Mouse (Mus musculus) hindbrain, postnatal 0 days (tissue): ENCODE data around the gene Olfr373. TPM values are rescaled to one million over a fixed set of nuclear protein-coding genes. Genes with fewer than 3 reads are reported as not detected.
"Not testable (repeated sequence)": the region's sequence is repeated elsewhere in the genome, so short reads cannot be mapped to it uniquely, and the experiment has no call there.

Experiments used
- ATAC-seq: fragments of 200-750 bp; cut with Nextera tagmentation; 2 replicates; pipeline ENCODE4 v1.8.0; 2017; ENCODE audit warnings: mild to moderate bottlenecking, moderate TSS enrichment, moderate library complexity
- DNase-seq: peaks from one replicate; pipeline ENCODE4 v3.0.0-alpha.2; 2015; ENCODE audit warnings: low spot score
- H3K27ac ChIP-seq: fragments of 300-500 bp; sonication (generic); 2 replicates; pipeline ENCODE4 v1.5.1; 2014; ENCODE audit warnings: mild to moderate bottlenecking
- H3K27me3 ChIP-seq: fragments of 300-500 bp; sonication (generic); 2 replicates; pipeline ENCODE4 v1.6.1; 2014; ENCODE audit warnings: low read length, mixed read lengths; ENCODE audit not compliant: insufficient read depth
- H3K36me3 ChIP-seq: fragments of 300-500 bp; sonication (generic); 2 replicates; pipeline ENCODE4 v1.6.1; 2014; ENCODE audit warnings: low read length, mixed read lengths; ENCODE audit not compliant: insufficient read depth
- H3K4me1 ChIP-seq: fragments of 300-500 bp; sonication (generic); 2 replicates; pipeline ENCODE4 v1.6.1; 2014; ENCODE audit warnings: antibody characterized with exemption, low read length, mixed read lengths; ENCODE audit not compliant: insufficient read depth
- H3K4me2 ChIP-seq: fragments of 300-500 bp; sonication (generic); 2 replicates; pipeline ENCODE4 v1.6.1; 2014; ENCODE audit warnings: low read depth, mild to moderate bottlenecking, low read length, moderate library complexity, mixed read lengths
- H3K4me3 ChIP-seq: fragments of 300-500 bp; sonication (generic); 2 replicates; pipeline ENCODE4 v1.5.1; 2014; ENCODE audit warnings: low read length
- H3K9ac ChIP-seq: fragments of 300-500 bp; sonication (generic); replicated peaks from 2 replicates; pipeline ENCODE4 v1.6.1; 2014; ENCODE audit warnings: mild to moderate bottlenecking, low read length, moderate library complexity, mixed read lengths
- H3K9me3 ChIP-seq: fragments of 300-500 bp; sonication (generic); 2 replicates; pipeline ENCODE4 v1.6.1; 2016; ENCODE audit warnings: low read length, mixed read lengths
- CTCF ChIP-seq: IDR thresholded peaks from 2 replicates; pipeline ENCODE4 v1.5.1; 2016; ENCODE audit warnings: antibody characterized with exemption, control low read depth, low read depth
- WGBS: fragments of 180-500 bp; shearing (Covaris S2); extraction: QIAGEN DNeasy Blood & Tissue Kit; methylation state at CpG from one replicate; pipeline ENCODE4 v1.1.7; 2014; 5-methylcytosine and 5-hydroxymethylcytosine counted together
- polyA plus RNA-seq: library from polyadenylated mRNA; unstranded; fragments of >200 nt; fragmentation: Nextera tagmentation; extraction: Ambion mirVana; gene quantifications from 2 replicates; pipeline ENCODE4 v1.2.1, GENCODE M21; 2015
- total RNA-seq: library from RNA; depleted of rRNA; stranded (reverse); fragments of >200 nt; gene quantifications from 2 replicates; pipeline ENCODE4 v1.2.3, GENCODE M21; 2014; rRNA removed

The Olfr373 gene
- not detected in 2 replicates for total RNA-seq
- 0.04 TPM in 1 of 2 replicates, not detected in the other for polyA plus RNA-seq

DNA sequence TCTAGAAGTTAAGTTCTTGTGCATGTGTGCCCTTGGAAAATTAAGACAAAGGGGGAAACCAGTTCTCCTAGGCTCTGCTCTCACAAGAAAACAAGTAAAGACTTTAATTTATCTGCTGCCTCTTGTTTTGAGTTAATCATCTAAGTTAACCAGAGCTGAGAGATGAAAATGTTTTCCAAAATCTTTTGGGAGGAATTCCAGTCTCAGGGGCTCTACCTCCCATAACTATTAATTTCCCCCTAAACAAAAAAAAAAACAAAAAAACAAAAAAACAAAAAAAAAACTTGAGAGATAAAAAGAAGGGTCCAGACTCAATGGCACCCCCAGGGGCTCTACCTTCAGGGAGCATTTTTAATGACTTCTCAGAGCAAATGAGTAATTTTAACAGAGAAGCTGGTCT lies at the start of gene Olfr373:
TSS of gene Olfr373 (plus strand) at position 301 of the 400 bp plus-strand sequence.
- not testable (repeated sequence) for H3K4me1 ChIP-seq, H3K4me2 ChIP-seq, H3K9ac ChIP-seq, H3K4me3 ChIP-seq, H3K27ac ChIP-seq, H3K36me3 ChIP-seq, H3K9me3 ChIP-seq, DNase-seq, ATAC-seq, H3K27me3 ChIP-seq

DNA sequence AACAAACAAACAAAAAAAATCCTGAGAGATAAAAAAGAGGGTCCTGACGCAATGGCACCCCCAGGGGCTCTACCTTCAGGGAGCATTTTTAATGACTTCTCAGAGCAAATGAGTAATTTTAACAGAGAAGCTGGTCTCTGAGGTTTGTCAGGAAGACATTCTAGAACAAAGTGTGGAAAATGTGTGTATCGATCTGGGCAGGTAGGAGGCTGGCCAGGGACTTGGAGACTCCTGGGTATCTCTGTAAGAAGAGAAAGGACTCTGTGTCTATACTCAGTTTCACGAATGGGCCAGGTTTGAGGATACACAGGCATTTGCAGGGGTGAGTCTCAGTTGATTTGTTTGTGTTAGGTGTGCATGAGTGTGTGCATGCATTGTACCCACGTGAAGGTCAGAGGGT lies 42.1 kb upstream of the Olfr373 start, which contains the start of gene Olfr372:
TSS of gene Olfr372 (plus strand) at position 301 of the 400 bp plus-strand sequence.
- not testable (repeated sequence) for H3K27ac ChIP-seq, H3K4me2 ChIP-seq, H3K36me3 ChIP-seq, H3K9ac ChIP-seq, DNase-seq, H3K9me3 ChIP-seq, H3K4me3 ChIP-seq, H3K4me1 ChIP-seq, ATAC-seq, H3K27me3 ChIP-seq
- 78% methylated on average over 4 of the region's 4 CpGs for WGBS

DNA sequence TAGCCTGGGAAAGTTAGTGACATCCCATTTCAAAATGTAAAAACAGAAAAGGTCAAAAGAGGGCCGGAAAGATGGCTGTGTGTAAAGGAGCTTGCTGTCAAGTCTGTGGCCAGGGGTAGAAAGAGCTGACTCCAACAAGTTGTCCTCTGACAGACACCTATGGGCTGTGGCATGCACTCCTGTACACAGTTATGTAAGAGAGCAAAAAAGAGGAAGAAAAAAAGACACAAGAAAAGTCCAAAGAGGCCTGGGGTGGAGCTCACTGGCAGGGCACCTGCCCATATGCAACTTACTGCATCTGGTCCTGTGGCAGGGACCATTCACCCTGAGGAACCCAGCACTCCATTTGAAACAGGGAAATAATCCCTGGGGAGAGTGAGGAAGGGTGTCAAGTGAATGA lies 40.5 kb upstream of the Olfr373 start:
- Histone ChIP-seq H3K4me3 (no peak overlapping the region), H3K27ac (no peak overlapping the region), H3K4me1 (no peaks in the 10 kb centered on the region), H3K4me2 (no peak overlapping the region), H3K27me3 (no peaks in the 10 kb centered on the region), H3K36me3 (no peaks in the 10 kb centered on the region), H3K9ac (no peak overlapping the region), H3K9me3 (no peaks in the 10 kb centered on the region)
- TF ChIP-seq CTCF, result no peak
- DNase-seq (no peak), ATAC-seq (no peak)
- WGBS, result 79% methylated on average over 1 of the region's 1 CpGs

DNA sequence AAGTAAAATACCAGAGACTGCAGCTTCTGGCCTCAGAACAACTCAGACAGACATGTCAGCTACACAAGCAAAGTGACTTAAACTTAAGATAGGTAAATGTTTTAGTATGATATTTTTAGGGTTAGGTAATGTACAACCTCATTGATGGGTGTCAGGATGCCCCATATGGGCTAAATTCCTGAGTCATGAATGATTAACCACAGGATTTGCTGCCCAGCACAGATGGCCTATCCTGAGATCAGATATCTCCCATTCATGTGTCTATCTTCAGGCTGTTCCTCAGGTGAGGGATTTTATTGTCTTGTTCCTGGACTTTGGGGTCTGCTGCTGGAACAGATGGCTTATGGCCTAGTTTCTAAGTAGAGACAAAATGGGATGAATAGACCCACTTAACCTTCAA lies 28.3 kb upstream of the Olfr373 start:
- not testable (repeated sequence) for H3K4me3 ChIP-seq, H3K27me3 ChIP-seq, H3K4me2 ChIP-seq, DNase-seq, H3K4me1 ChIP-seq, H3K9ac ChIP-seq, H3K9me3 ChIP-seq, H3K36me3 ChIP-seq, ATAC-seq, H3K27ac ChIP-seq

DNA sequence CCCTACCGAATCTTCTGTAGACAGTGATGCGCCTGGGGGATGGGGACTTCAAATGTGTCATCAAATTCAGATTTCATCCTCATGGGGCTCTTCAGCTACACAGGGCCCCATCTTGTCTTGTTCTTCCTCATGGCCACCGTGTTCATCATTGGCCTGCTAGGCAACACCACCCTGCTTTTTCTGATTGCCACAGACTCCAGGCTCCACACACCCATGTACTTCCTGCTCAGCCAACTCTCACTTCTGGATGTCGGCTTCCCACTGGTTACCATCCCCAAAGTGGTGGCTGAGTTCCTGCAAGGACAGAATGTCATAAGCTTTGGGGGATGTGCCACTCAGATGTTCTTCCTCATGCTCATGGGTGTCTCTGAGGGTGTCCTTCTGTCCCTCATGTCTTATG lies 25.3 kb upstream of the Olfr373 start:
- H3K27ac ChIP-seq, H3K27me3 ChIP-seq, DNase-seq, ATAC-seq, H3K9me3 ChIP-seq, H3K4me3 ChIP-seq, H3K9ac ChIP-seq, H3K36me3 ChIP-seq, H3K4me2 ChIP-seq, H3K4me1 ChIP-seq: not testable (repeated sequence)
- WGBS, result 93% methylated on average over 3 of the region's 4 CpGs

DNA sequence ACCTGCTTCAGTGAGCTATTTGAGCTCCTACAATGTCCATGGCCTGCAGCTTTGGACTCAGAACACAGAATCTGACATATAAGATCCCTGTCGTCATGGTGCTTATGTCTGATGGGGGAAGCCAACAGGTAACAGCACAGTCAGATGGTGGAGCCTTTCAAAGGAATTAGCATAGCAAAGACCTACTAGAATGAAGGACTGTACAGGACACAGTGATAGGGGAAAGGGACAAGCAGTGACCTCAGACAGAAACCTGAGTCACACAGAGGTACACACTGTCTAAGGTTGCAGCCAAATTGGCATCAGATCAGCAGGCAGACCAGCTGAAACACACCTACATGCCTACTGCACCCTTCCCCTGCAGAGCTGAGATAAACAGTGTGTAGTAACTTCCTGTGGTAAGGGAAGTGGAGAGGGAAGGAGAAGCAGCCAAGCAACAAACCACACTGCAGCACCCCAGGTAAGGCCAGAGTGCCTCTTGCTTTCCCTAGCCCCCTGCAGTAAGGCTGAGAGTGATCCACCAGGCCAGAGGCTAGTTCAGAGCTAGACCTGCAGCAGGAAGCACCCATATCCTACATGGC lies 16.1 kb upstream of the Olfr373 start:
- DNase-seq, H3K4me3 ChIP-seq, H3K9ac ChIP-seq, H3K4me2 ChIP-seq, H3K4me1 ChIP-seq, H3K27me3 ChIP-seq, H3K9me3 ChIP-seq, H3K27ac ChIP-seq, ATAC-seq, H3K36me3 ChIP-seq: not testable (repeated sequence)
- 100% methylated on average over 1 of the region's 1 CpGs for WGBS

DNA sequence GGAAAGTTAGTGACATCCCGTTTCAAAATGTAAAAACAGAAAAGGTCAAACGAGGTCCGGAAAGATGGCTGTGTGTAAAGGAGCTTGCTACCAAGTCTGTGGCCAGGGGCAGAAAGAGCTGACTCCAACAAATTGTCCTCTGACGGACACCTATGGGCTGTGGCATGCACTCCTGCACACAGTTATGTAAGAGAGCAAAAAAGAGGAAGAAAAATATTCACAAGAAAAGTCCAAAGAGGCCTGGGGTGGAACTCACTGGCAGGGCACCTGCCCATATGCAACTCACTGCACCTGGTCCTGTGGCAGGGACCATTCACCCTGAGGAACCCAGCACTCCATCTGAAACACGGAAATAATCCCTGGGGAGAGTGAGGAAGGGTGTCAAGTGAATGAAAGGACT lies 1.8 kb downstream of the Olfr373 start:
- ATAC-seq (no peak), DNase-seq (no peak)
- Histone ChIP-seq H3K36me3 (no peaks in the 10 kb centered on the region), H3K4me1 (no peaks in the 10 kb centered on the region), H3K9ac (no peak overlapping the region), H3K27ac (no peak overlapping the region), H3K27me3 (no peaks in the 10 kb centered on the region), H3K9me3 (no peaks in the 10 kb centered on the region), H3K4me3 (no peak overlapping the region), H3K4me2 (no peak overlapping the region)
- TF ChIP-seq CTCF, result no peak
- WGBS, result 67% methylated on average over 5 of the region's 5 CpGs

DNA sequence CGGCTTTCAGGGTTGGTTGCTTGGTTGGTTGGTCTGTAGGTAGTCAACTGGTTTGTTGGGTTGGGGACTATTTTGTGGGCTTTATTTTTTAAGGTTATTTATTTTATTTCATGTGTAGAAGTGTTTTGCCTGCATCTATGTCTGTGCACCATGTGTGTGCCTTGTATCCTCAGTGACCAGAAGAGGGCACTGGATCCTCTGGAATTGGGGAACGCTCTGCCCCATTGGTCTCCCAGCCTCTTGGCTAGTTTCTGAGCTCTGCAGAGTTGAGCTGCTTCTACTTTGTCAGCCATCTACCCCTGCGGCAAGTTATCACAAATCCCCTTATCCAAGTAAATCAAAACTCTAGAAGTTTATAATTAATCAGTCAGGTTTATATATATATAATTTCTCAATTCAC lies 4.6 kb downstream of the Olfr373 start:
- not testable (repeated sequence) for DNase-seq, H3K27ac ChIP-seq, H3K36me3 ChIP-seq, ATAC-seq, H3K4me3 ChIP-seq, H3K9ac ChIP-seq, H3K4me1 ChIP-seq, H3K9me3 ChIP-seq, H3K27me3 ChIP-seq, H3K4me2 ChIP-seq
- 85% methylated on average over 3 of the region's 3 CpGs for WGBS

DNA sequence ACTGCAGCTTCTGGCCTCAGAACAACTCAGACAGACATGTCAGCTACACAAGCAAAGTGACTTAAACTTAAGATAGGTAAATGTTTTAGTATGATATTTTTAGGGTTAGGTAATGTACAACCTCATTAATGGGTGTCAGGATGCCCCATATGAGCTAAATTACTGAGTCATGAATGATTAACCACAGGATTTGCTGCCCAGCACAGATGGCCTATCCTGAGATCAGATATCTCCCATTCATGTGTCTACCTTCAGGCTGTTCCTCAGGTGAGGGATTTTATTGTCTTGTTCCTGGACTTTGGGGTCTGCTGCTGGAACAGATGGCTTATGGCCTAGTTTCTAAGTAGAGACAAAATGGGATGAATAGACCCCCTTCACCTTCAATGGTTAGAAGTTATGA lies 13.7 kb downstream of the Olfr373 start:
- H3K9ac ChIP-seq, H3K4me2 ChIP-seq, H3K36me3 ChIP-seq, H3K27ac ChIP-seq, DNase-seq, H3K9me3 ChIP-seq, H3K4me3 ChIP-seq, ATAC-seq, H3K4me1 ChIP-seq, H3K27me3 ChIP-seq: not testable (repeated sequence)

DNA sequence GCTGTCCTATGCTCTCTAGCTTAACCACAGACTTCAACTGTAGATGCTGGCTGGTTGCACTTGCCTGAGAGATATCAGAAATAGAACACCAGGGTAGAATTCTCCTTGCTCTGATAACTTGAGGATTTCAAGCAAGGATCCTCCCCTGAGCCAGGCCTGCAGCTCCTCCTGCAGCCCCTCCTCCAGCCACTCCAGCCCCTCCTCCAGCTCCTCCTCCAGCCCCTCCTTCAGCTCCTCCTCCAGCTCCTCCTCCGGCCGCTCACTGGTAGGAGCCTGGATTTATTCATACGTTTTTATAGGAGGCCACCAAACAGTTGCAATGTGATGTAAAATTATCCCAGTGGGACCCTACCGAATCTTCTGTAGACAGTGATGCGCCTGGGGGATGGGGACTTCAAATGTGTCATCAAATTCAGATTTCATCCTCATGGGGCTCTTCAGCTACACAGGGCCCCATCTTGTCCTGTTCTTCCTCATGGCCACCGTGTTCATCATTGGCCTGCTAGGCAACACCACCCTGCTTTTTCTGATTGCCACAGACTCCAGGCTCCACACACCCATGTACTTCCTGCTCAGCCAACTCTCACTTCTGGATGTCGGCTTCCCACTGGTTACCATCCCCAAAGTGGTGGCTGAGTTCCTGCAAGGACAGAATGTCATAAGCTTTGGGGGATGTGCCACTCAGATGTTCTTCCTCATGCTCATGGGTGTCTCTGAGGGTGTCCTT lies 16.6 kb downstream of the Olfr373 start:
- WGBS, result 63% methylated on average over 6 of the region's 7 CpGs
- DNase-seq, result peak; percentile 5
- H3K27ac ChIP-seq, H3K4me2 ChIP-seq, H3K27me3 ChIP-seq, H3K36me3 ChIP-seq, H3K9me3 ChIP-seq, H3K4me3 ChIP-seq, H3K4me1 ChIP-seq, ATAC-seq, H3K9ac ChIP-seq: not testable (repeated sequence)
